Mouse (Mus musculus) limb, embryonic 12.5 days (tissue): ENCODE measurements around the gene AC131692.1. TPM values are rescaled to one million over a fixed set of nuclear protein-coding genes. Genes with fewer than 3 reads are reported as not detected.

ENCODE experiments used
- ATAC-seq: fragments of 200-750 bp; cut with Nextera tagmentation; 2 replicates; pipeline ENCODE4 v1.8.0; 2017; ENCODE audit warnings: low read depth, moderate TSS enrichment; ENCODE audit not compliant: insufficient number of reproducible peaks, insufficient read depth, low FRiP score, low TSS enrichment
- H3K27ac ChIP-seq: fragments of 300-500 bp; sonication (generic); 2 replicates; pipeline ENCODE4 v1.5.1; 2016; ENCODE audit warnings: mild to moderate bottlenecking, moderate library complexity
- H3K27me3 ChIP-seq: fragments of 300-500 bp; sonication (generic); 2 replicates; pipeline ENCODE4 v1.6.1; 2016; ENCODE audit warnings: mild to moderate bottlenecking, moderate library complexity
- H3K36me3 ChIP-seq: fragments of 300-500 bp; sonication (generic); 2 replicates; pipeline ENCODE4 v1.6.1; 2016; ENCODE audit warnings: mild to moderate bottlenecking, moderate library complexity
- H3K4me1 ChIP-seq: fragments of 300-500 bp; sonication (generic); replicated peaks from 2 replicates; pipeline ENCODE4 v1.6.1; 2016
- H3K4me2 ChIP-seq: fragments of 300-500 bp; sonication (generic); 2 replicates; pipeline ENCODE4 v1.6.1; 2016; ENCODE audit warnings: mild to moderate bottlenecking, moderate library complexity
- H3K4me3 ChIP-seq: fragments of 300-500 bp; sonication (generic); replicated peaks from 2 replicates; pipeline ENCODE4 v1.5.1; 2016; ENCODE audit warnings: mild to moderate bottlenecking
- H3K9ac ChIP-seq: fragments of 300-500 bp; sonication (generic); replicated peaks from 2 replicates; pipeline ENCODE4 v1.6.1; 2016; ENCODE audit warnings: mild to moderate bottlenecking, moderate library complexity
- H3K9me3 ChIP-seq: fragments of 300-500 bp; sonication (generic); 2 replicates; pipeline ENCODE4 v1.6.1; 2016; ENCODE audit warnings: mild to moderate bottlenecking, moderate library complexity
- WGBS: fragments of 180-500 bp; shearing (Covaris S2); methylation state at CpG from one replicate; pipeline ENCODE4 v1.1.7; 2016; 5-methylcytosine and 5-hydroxymethylcytosine counted together
- polyA plus RNA-seq: library from polyadenylated mRNA; unstranded; fragments of >200 nt; fragmentation: Nextera tagmentation; extraction: Ambion mirVana; gene quantifications from 2 replicates; pipeline ENCODE4 v1.2.1, GENCODE M21; 2016

The AC131692.1 gene
- polyA plus RNA-seq, 1 experiment from 2014 or later = 0.56 TPM

GRCm38 (mm10) chr19:6101186-6101585 lies 7.0 kb downstream of the AC131692.1 start:
- 29% methylated on average over 6 of the region's 6 CpGs for whole genome bisulfite sequencing
- Histone ChIP-seq H3K4me2 (no peak overlapping the region), H3K9ac (no peak overlapping the region), H3K27ac (no peak overlapping the region), H3K9me3 (no peaks in the 10 kb centered on the region), H3K36me3 (peaks cover 25% of the 10 kb centered on the region), H3K4me3 (no peak overlapping the region), H3K4me1 (no peaks in the 10 kb centered on the region), H3K27me3 (no peaks in the 10 kb centered on the region)
- no peak for ATAC-seq

GRCm38 (mm10) chr19:6102169-6102853 lies 8.1 kb downstream of the AC131692.1 start:
- 84% methylated on average over 6 of the region's 6 CpGs for WGBS
- no peak overlapping the region for H3K4me2 ChIP-seq
- H3K4me1 ChIP-seq = no peaks in the 10 kb centered on the region
- no peak overlapping the region for H3K4me3 ChIP-seq
- ATAC-seq = no peak
- no peak overlapping the region for H3K9ac ChIP-seq
- no peaks in the 10 kb centered on the region for H3K9me3 ChIP-seq
- no peak overlapping the region for H3K27ac ChIP-seq
- H3K27me3 ChIP-seq = no peaks in the 10 kb centered on the region
- H3K36me3 ChIP-seq = peaks cover 16% of the 10 kb centered on the region

- H3K9ac ChIP-seq = no peak overlapping the region
- H3K27me3 ChIP-seq = no peaks in the 10 kb centered on the region
- H3K36me3 ChIP-seq = peaks cover 6% of the 10 kb centered on the region; the same call in 1 of the 2 replicates
- no peak overlapping the region for H3K27ac ChIP-seq
- H3K4me3 ChIP-seq = no peak overlapping the region
- no peaks in the 10 kb centered on the region for H3K4me1 ChIP-seq
- no peak for ATAC-seq
- H3K9me3 ChIP-seq = no peaks in the 10 kb centered on the region
- no peak overlapping the region for H3K4me2 ChIP-seq
- 77% methylated on average over 4 of the region's 4 CpGs for WGBS
Measured at GRCm38 (mm10) chr19:6104476-6104875, 10.3 kb downstream of the AC131692.1 start.

- H3K9me3 ChIP-seq = no peaks in the 10 kb centered on the region
- no peak within 1 kb of the TSS for H3K27ac ChIP-seq
- H3K27me3 ChIP-seq = no peaks in the 10 kb centered on the region
- no peak within 1 kb of the TSS for H3K4me3 ChIP-seq
- H3K4me2 ChIP-seq = no peak within 1 kb of the TSS
- no peak for ATAC-seq
- H3K36me3 ChIP-seq = no peaks in the 10 kb centered on the region; the same call in 1 of the 2 replicates
- no peak within 1 kb of the TSS for H3K9ac ChIP-seq
- no peaks in the 10 kb centered on the region for H3K4me1 ChIP-seq
- WGBS = 80% methylated on average over 7 of the region's 7 CpGs
Measured at GRCm38 (mm10) chr19:6105586-6105985, 11.4 kb downstream of the AC131692.1 start, which contains the start of gene Naaladl1. Gene Naaladl1, plus strand, starts transcription at chr19:6105782.

GRCm38 (mm10) chr19:6113116-6113515 lies 18.9 kb downstream of the AC131692.1 start:
- Histone ChIP-seq H3K4me2 (no peak overlapping the region), H3K27ac (no peak overlapping the region), H3K9ac (no peak overlapping the region), H3K4me3 (no peak overlapping the region), H3K36me3 (peaks cover 44% of the 10 kb centered on the region), H3K27me3 (no peaks in the 10 kb centered on the region), H3K9me3 (no peaks in the 10 kb centered on the region), H3K4me1 (peaks cover 11% of the 10 kb centered on the region)
- WGBS = 69% methylated on average over 6 of the region's 6 CpGs
- ATAC-seq = no peak

GRCm38 (mm10) chr19:6116113-6116850 lies 22.1 kb downstream of the AC131692.1 start:
- Histone ChIP-seq H3K9ac (0 out of 2 replicates have a peak overlapping the region, but pooled peaks have one; percentile 18), H3K27me3 (no peaks in the 10 kb centered on the region), H3K4me1 (peaks cover 21% of the 10 kb centered on the region), H3K4me3 (no peak overlapping the region), H3K9me3 (no peaks in the 10 kb centered on the region), H3K36me3 (peaks cover 54% of the 10 kb centered on the region), H3K27ac (no peak overlapping the region), H3K4me2 (no peak overlapping the region; the same call in 1 of the 2 replicates)
- no peak for ATAC-seq
- WGBS = 90% methylated on average over 15 of the region's 15 CpGs

- 4% methylated on average over 32 of the region's 32 CpGs for WGBS
- peak overlapping the region; percentile 88 for H3K4me2 ChIP-seq
- no peak for ATAC-seq
- peaks cover 57% of the 10 kb centered on the region for H3K36me3 ChIP-seq
- H3K4me3 ChIP-seq = peak overlapping the region; percentile 91
- H3K9ac ChIP-seq = peak overlapping the region; percentile 88
- H3K27ac ChIP-seq = peak overlapping the region; percentile 97
- peaks cover 29% of the 10 kb centered on the region for H3K4me1 ChIP-seq
- H3K27me3 ChIP-seq = no peaks in the 10 kb centered on the region
- no peaks in the 10 kb centered on the region for H3K9me3 ChIP-seq
Measured at GRCm38 (mm10) chr19:6117346-6117985, 23.2 kb downstream of the AC131692.1 start.

- peak within 1 kb of the TSS; percentile 88 for H3K9ac ChIP-seq
- peak within 1 kb of the TSS; percentile 88 for H3K4me2 ChIP-seq
- H3K9me3 ChIP-seq = no peaks in the 10 kb centered on the region
- peaks cover 51% of the 10 kb centered on the region for H3K36me3 ChIP-seq
- peak; percentile 72 for ATAC-seq
- H3K27ac ChIP-seq = peak within 1 kb of the TSS; percentile 97
- H3K4me3 ChIP-seq = peak within 1 kb of the TSS; percentile 91
- H3K4me1 ChIP-seq = peaks cover 29% of the 10 kb centered on the region
- no peaks in the 10 kb centered on the region for H3K27me3 ChIP-seq
- under 1% methylated on average over 77 of the region's 77 CpGs for WGBS
Measured at GRCm38 (mm10) chr19:6117986-6118676, 23.9 kb downstream of the AC131692.1 start, which contains the start of gene Sac3d1. Gene Sac3d1, minus strand, starts transcription at chr19:6118650.

- Histone ChIP-seq H3K4me1 (peaks cover 29% of the 10 kb centered on the region), H3K27me3 (no peaks in the 10 kb centered on the region), H3K4me3 (peak overlapping the region; percentile 91), H3K4me2 (peak overlapping the region; percentile 88), H3K27ac (peak overlapping the region; percentile 97), H3K9ac (peak overlapping the region; percentile 88), H3K9me3 (no peaks in the 10 kb centered on the region), H3K36me3 (peaks cover 49% of the 10 kb centered on the region)
- 4% methylated on average over 8 of the region's 8 CpGs for WGBS
- ATAC-seq = peak; percentile 12; the same call in 1 of the 2 replicates
Measured at GRCm38 (mm10) chr19:6118677-6119185, 24.5 kb downstream of the AC131692.1 start.

- no peak for ATAC-seq
- H3K9ac ChIP-seq = peak overlapping the region; percentile 42; the same call in 1 of the 2 replicates
- no peak overlapping the region for H3K4me2 ChIP-seq
- H3K4me3 ChIP-seq = no peak overlapping the region
- H3K36me3 ChIP-seq = peaks cover 21% of the 10 kb centered on the region; the same call in 1 of the 2 replicates
- peaks cover 25% of the 10 kb centered on the region for H3K4me1 ChIP-seq
- WGBS = 21% methylated on average over 19 of the region's 19 CpGs
- H3K9me3 ChIP-seq = no peaks in the 10 kb centered on the region
- no peaks in the 10 kb centered on the region for H3K27me3 ChIP-seq
- H3K27ac ChIP-seq = no peak overlapping the region
Measured at GRCm38 (mm10) chr19:6121761-6122160, 27.5 kb downstream of the AC131692.1 start.
